30 mouse cellular contexts compared by ENCODE assay signal in the genomic region with DNA sequence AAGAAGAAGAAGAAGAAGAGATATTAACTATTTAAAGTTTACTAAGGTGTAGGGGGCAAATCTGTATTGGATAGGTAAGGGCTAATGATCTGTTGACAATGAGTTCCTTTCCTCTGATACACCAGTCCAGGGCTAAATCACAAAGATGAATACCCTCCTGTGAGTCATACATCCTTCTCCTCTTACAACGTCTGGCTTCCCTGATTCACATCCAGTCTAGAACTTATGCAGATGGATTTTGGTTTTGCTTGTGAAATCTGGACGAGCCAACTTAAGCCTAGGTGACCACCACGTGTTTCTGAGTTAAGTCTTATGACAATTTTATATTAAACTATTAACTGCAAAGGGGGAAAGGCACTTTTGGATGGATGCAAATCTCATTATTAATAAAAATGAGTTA.
DNase-seq lines count a peak whose midpoint lies in the region; ATAC-seq and TF ChIP-seq lines count a peak whose summit lies in the region.
"Had no signal": no experiment of that assay in that cellular context is flagged by ENCODE, and none has a peak within 500 bp of the region (broad histone marks: within the 10 kb centered on the region; RNA-seq: fewer than 3 reads in every experiment).

No protein-coding gene starts in this region.

- WGBS in forebrain, embryonic 11.5 days: 84% methylated on average over 3 of the region's 3 CpGs

- H3K79me2 ChIP-seq in myocyte (ENCODE audit: control insufficient read depth, insufficient read depth): no peaks in the 10 kb centered on the region

- DNase-seq in 3T3-L1 (ENCODE audit: low read depth, low spot score) (peak; percentile 54), 416B (ENCODE audit: low read depth) (peak; percentile 69), NIH3T3 (ENCODE audit: low read depth) (peak; percentile 52)
- DNase-seq in adrenal gland, postnatal 36 days: no peak
- no peak for DNase-seq in forebrain, embryonic 11.5 days (ENCODE audit: low spot score)
- no peak for DNase-seq in retina, embryonic 14.5 days (ENCODE audit: low spot score)
- DNase-seq: adrenal gland, adult 2 months; adrenal gland, postnatal 14 days; B cell, adult 2 months; cerebellum, adult 11-12 months; cerebellum, adult 8-10 months; cerebellum, postnatal 10 days; cerebellum, postnatal 36 days; embryo, embryonic 11 days; forebrain, postnatal 0 days; gastrocnemius, postnatal 10 days; gastrocnemius, postnatal 36 days; heart, adult 2 months; heart, postnatal 36 days; kidney, adult 2 months had no signal

- no peak overlapping the region for H3K4me3 ChIP-seq in myocyte
- no peak overlapping the region for H3K4me3 ChIP-seq in forebrain, embryonic 11.5 days (ENCODE audit: low read depth, low read length)
- H3K4me3 ChIP-seq: embryonic facial prominence, embryonic 10.5 days; embryonic facial prominence, embryonic 13.5 days; forebrain, embryonic 10.5 days; heart, adult 2 months; hindbrain, embryonic 12.5 days; hindbrain, embryonic 15.5 days had no signal

- H3K9me3 ChIP-seq in forebrain, embryonic 11.5 days (ENCODE audit: control insufficient read depth, low read length): no peaks in the 10 kb centered on the region
- H3K9me3 ChIP-seq: embryonic facial prominence, embryonic 10.5 days; embryonic facial prominence, embryonic 13.5 days; forebrain, embryonic 10.5 days; hindbrain, embryonic 12.5 days; hindbrain, embryonic 15.5 days had no signal

- H3K4me1 ChIP-seq in forebrain, embryonic 11.5 days (replicated peaks; ENCODE audit: control insufficient read depth, insufficient read depth, low read length): peaks cover 14% of the 10 kb centered on the region

- H3K27ac ChIP-seq in forebrain, embryonic 11.5 days (ENCODE audit: low read depth, low read length): no peak overlapping the region
- H3K27ac ChIP-seq: embryonic facial prominence, embryonic 10.5 days; embryonic facial prominence, embryonic 13.5 days; forebrain, embryonic 10.5 days; heart, adult 2 months; hindbrain, embryonic 12.5 days had no signal

- H3K36me3 ChIP-seq in myocyte (ENCODE audit: control insufficient read depth, insufficient read depth): no peaks in the 10 kb centered on the region
- H3K36me3 ChIP-seq in forebrain, embryonic 11.5 days (ENCODE audit: control insufficient read depth, insufficient read depth, low read length): no peaks in the 10 kb centered on the region
- H3K36me3 ChIP-seq: embryonic facial prominence, embryonic 10.5 days; embryonic facial prominence, embryonic 13.5 days; forebrain, embryonic 10.5 days; hindbrain, embryonic 12.5 days; hindbrain, embryonic 15.5 days had no signal

- no peak overlapping the region for H3ac ChIP-seq in myocyte (ENCODE audit: control insufficient read depth, insufficient read length)

- no peak for ATAC-seq in forebrain, embryonic 11.5 days (replicated peaks; ENCODE audit: low FRiP score)
- ATAC-seq: CD4-positive, CD25-positive, alpha-beta regulatory T cell, adult 4 months; forebrain, embryonic 14.5 days; forebrain, postnatal 0 days; intestine, postnatal 0 days had no signal

- no peak overlapping the region for H3K9ac ChIP-seq in forebrain, embryonic 11.5 days (ENCODE audit: low read length)
- H3K9ac ChIP-seq: embryonic facial prominence, embryonic 13.5 days; forebrain, postnatal 0 days; hindbrain, embryonic 12.5 days; hindbrain, embryonic 15.5 days had no signal

- peak overlapping the region; percentile 47 for H3K4me2 ChIP-seq in myocyte (ENCODE audit: low read depth)
- H3K4me2 ChIP-seq in forebrain, embryonic 11.5 days (ENCODE audit: low read depth, low read length, severe bottlenecking): no peak overlapping the region
- H3K4me2 ChIP-seq: embryonic facial prominence, embryonic 13.5 days; heart, embryonic 11.5 days; hindbrain, embryonic 12.5 days; hindbrain, embryonic 15.5 days had no signal

- H3K27me3 ChIP-seq in myocyte (ENCODE audit: control insufficient read depth, insufficient read depth, insufficient read length): no peaks in the 10 kb centered on the region
- H3K27me3 ChIP-seq in forebrain, embryonic 11.5 days (ENCODE audit: control insufficient read depth, insufficient read depth, low read length): no peaks in the 10 kb centered on the region
- H3K27me3 ChIP-seq: embryonic facial prominence, embryonic 13.5 days; hindbrain, embryonic 12.5 days; hindbrain, embryonic 15.5 days had no signal

- TF ChIP-seq POLR2A in myocyte (IDR thresholded peaks at IDR 0.05; ENCODE audit: insufficient read length, low read depth): no peak

TF ChIP-seq in myocyte, 11 proteins besides CTCF, POLR2A, EP300 and RAD21:
- peak; percentile 9 for TF ChIP-seq USF1 (IDR thresholded peaks at IDR 0.05; ENCODE audit: low read depth)
- TF ChIP-seq CEBPB (IDR thresholded peaks at IDR 0.05; ENCODE audit: insufficient read depth, poor library complexity, severe bottlenecking): no peak

Comparison
In these comparisons a context has a peak if more than half of its experiments do, and no peak if none do; other contexts are left out.
1. DNase-seq: peak in 3T3-L1 (single experiment), 416B (single experiment) and NIH3T3 (single experiment); none in adrenal gland, postnatal 36 days (0 of 2), forebrain, embryonic 11.5 days (single experiment) and retina, embryonic 14.5 days (single experiment).